Mouse (Mus musculus): ENCODE measurements around the gene Tmem175. TPM values are rescaled to one million over a fixed set of nuclear protein-coding genes. Genes with fewer than 3 reads are reported as not detected.
"Not testable (repeated sequence)": the region's sequence is repeated elsewhere in the genome, so short reads cannot be mapped to it uniquely, and the experiment has no call there.

The Tmem175 gene
- polyA plus RNA-seq, 1 experiment from 2014 or later = 22.2 TPM

- H3K27ac ChIP-seq (ENCODE audit: low read depth, low read length) = no peak overlapping the region
- H3K27me3 ChIP-seq (ENCODE audit: control insufficient read depth, insufficient read depth, low read length) = no peaks in the 10 kb centered on the region
- ATAC-seq (replicated peaks; ENCODE audit: insufficient number of reproducible peaks, low FRiP score, low TSS enrichment) = no peak
- no peak overlapping the region for H3K4me3 ChIP-seq (ENCODE audit: low read depth, low read length)
- H3K4me1 ChIP-seq (ENCODE audit: control insufficient read depth, insufficient read depth, low read length) = peaks cover 8% of the 10 kb centered on the region
- no peak overlapping the region for H3K9ac ChIP-seq (ENCODE audit: low read depth, low read length)
- WGBS (ENCODE audit: insufficient replicate concordance) = 85% methylated on average over 4 of the region's 4 CpGs
- no peak overlapping the region for H3K4me2 ChIP-seq
- no peaks in the 10 kb centered on the region for H3K36me3 ChIP-seq (ENCODE audit: control insufficient read depth, insufficient read depth, low read length)
- H3K9me3 ChIP-seq (replicated peaks; ENCODE audit: control insufficient read depth, low read length) = no peaks in the 10 kb centered on the region
Measured at GRCm38 (mm10) chr5:108633676-108634075, 4.1 kb downstream of the Tmem175 start.

DNA sequence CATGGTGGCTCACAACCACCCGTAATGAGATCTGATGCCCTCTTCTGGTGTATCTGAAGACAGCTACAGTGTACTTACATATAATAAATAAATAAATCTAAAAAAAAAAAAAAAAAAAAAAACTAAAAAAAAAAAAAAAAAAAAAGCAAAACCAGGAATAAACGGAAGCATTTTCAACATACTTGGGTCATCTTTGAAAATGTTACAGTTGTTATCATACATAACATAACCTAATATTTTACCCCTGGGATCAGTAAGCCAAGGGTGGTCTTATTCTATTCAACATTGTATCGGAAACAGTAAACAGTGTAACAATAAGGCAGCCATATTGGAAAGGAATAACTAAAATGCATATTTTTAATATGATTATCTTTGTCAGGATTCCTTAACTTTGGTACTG, 4.5 kb downstream of the Tmem175 start:
- H3K4me1 ChIP-seq (ENCODE audit: control insufficient read depth, insufficient read depth, low read length); H3K4me3 ChIP-seq (ENCODE audit: low read depth, low read length); H3K27me3 ChIP-seq (ENCODE audit: control insufficient read depth, insufficient read depth, low read length); ATAC-seq (replicated peaks; ENCODE audit: insufficient number of reproducible peaks, low FRiP score, low TSS enrichment); H3K36me3 ChIP-seq (ENCODE audit: control insufficient read depth, insufficient read depth, low read length); H3K27ac ChIP-seq (ENCODE audit: low read depth, low read length); H3K9ac ChIP-seq (ENCODE audit: low read depth, low read length); H3K4me2 ChIP-seq; H3K9me3 ChIP-seq (replicated peaks; ENCODE audit: control insufficient read depth, low read length): not testable (repeated sequence)
- WGBS (ENCODE audit: insufficient replicate concordance) = 85% methylated on average over 2 of the region's 3 CpGs

DNA sequence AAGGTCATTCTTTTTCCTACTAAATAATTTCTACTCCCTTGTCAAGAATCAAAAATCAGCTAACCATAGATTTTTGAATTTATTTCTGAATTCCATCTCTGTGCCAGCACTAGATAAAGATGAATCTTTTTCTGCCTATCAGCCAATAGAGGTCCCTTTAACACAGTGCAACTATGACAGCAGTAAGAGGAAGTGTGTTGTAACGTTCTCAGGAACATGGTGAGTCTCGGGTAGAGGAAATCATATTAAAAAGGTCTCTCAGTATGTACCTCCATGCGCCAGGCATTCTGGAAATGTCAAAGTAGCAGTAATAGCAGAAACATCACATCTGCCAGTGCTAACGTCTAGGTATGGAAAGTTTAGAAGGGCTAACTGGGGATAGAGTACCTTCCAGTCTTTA, 6.6 kb downstream of the Tmem175 start:
- 63% methylated on average over 4 of the region's 4 CpGs for WGBS (ENCODE audit: insufficient replicate concordance)

DNA sequence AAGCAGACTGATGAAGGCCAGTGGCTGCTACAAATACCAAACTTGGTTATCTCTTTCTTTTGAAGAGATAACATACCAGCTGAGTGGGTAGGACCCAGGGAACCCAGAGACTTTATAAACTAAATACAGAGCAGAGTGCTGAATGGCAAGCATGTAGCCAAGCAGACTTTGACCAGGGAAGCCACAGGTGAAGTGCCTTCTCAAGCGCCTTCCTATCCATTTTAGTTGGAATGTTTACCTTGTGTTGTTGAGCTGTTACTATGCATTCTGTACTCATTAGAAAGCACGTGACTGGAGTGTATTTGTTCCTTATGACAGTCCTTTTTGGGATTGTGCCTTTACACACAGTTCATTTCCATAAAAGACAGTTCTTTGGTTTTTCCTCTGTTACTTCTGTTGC, 14.1 kb downstream of the Tmem175 start:
- H3K27me3 ChIP-seq (ENCODE audit: control insufficient read depth, insufficient read depth, low read length) = no peaks in the 10 kb centered on the region
- H3K9me3 ChIP-seq (replicated peaks; ENCODE audit: control insufficient read depth, low read length) = no peaks in the 10 kb centered on the region
- WGBS (ENCODE audit: insufficient replicate concordance) = 66% methylated on average over 2 of the region's 2 CpGs
- no peak overlapping the region for H3K4me3 ChIP-seq (ENCODE audit: low read depth, low read length)
- no peak overlapping the region for H3K4me2 ChIP-seq
- H3K36me3 ChIP-seq (ENCODE audit: control insufficient read depth, insufficient read depth, low read length) = peaks cover 13% of the 10 kb centered on the region; the same call in 1 of the 2 replicates
- no peaks in the 10 kb centered on the region for H3K4me1 ChIP-seq (ENCODE audit: control insufficient read depth, insufficient read depth, low read length)
- no peak for ATAC-seq (replicated peaks; ENCODE audit: insufficient number of reproducible peaks, low FRiP score, low TSS enrichment)
- no peak overlapping the region for H3K27ac ChIP-seq (ENCODE audit: low read depth, low read length)
- H3K9ac ChIP-seq (ENCODE audit: low read depth, low read length) = no peak overlapping the region

More for the DNA sequence above, 6.6 kb downstream of the Tmem175 start:
- no peak for ATAC-seq (replicated peaks; ENCODE audit: insufficient number of reproducible peaks, low FRiP score, low TSS enrichment)
- H3K4me3 ChIP-seq (ENCODE audit: low read depth, low read length) = no peak overlapping the region
- H3K9me3 ChIP-seq (replicated peaks; ENCODE audit: control insufficient read depth, low read length) = no peaks in the 10 kb centered on the region
- no peak overlapping the region for H3K27ac ChIP-seq (ENCODE audit: low read depth, low read length)
- no peaks in the 10 kb centered on the region for H3K27me3 ChIP-seq (ENCODE audit: control insufficient read depth, insufficient read depth, low read length)
- no peak overlapping the region for H3K4me2 ChIP-seq
- no peak overlapping the region for H3K9ac ChIP-seq (ENCODE audit: low read depth, low read length)
- H3K4me1 ChIP-seq (ENCODE audit: control insufficient read depth, insufficient read depth, low read length) = no peaks in the 10 kb centered on the region
- no peaks in the 10 kb centered on the region for H3K36me3 ChIP-seq (ENCODE audit: control insufficient read depth, insufficient read depth, low read length)

DNA sequence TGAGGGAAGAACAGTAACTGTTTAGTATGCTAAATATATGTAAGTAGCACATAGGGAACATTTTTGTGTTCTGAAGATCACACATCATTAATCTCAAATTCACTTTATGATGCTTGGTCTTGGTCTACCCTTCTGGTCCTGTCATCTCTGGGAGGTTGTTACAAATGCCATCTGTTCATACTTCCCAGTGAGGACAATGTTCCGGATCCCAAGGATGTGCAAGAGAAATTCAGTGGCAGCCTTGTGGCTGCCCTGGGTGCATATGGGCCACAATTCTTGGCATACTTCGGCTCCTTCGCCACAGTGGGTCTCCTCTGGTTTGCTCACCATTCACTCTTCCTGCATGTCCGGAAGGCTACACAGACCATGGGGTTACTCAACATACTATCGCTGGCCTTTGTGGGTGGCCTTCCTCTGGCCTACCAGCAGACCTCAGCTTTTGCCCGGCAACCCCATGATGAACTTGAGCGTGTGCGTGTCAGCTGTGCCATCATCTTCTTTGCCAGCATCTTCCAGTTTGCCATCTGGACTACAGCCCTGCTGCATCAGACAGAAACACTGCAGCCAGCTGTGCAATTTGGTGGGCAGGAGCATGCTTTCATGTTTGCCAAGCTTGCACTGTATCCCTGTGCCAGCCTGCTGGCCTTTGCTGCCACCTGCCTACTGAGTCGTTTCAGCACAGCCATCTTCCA, 16.2 kb downstream of the Tmem175 start:
- Histone ChIP-seq H3K4me3 (ENCODE audit: low read depth, low read length) (no peak overlapping the region), H3K4me2 (no peak overlapping the region), H3K4me1 (ENCODE audit: control insufficient read depth, insufficient read depth, low read length) (no peaks in the 10 kb centered on the region), H3K27ac (ENCODE audit: low read depth, low read length) (no peak overlapping the region), H3K27me3 (ENCODE audit: control insufficient read depth, insufficient read depth, low read length) (no peaks in the 10 kb centered on the region), H3K36me3 (ENCODE audit: control insufficient read depth, insufficient read depth, low read length) (peaks cover 13% of the 10 kb centered on the region; the same call in 1 of the 2 replicates), H3K9ac (ENCODE audit: low read depth, low read length) (no peak overlapping the region), H3K9me3 (replicated peaks; ENCODE audit: control insufficient read depth, low read length) (no peaks in the 10 kb centered on the region)
- no peak for ATAC-seq (replicated peaks; ENCODE audit: insufficient number of reproducible peaks, low FRiP score, low TSS enrichment)
- 87% methylated on average over 9 of the region's 9 CpGs for WGBS (ENCODE audit: insufficient replicate concordance)

DNA sequence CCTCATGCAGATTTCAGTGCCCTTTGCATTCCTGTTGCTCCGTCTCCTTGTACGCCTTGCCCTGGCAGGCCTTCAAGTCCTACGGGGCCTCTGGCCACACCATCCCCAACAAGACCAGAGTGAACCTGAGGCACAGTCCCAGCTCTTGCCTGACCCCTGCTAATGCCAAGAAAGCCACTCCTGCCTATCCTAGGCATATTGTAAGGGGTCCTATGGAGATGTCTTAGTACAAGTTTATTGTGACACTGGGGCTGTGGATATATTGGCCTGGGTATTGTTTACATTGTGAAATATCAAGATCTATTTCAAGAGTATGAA, 16.7 kb downstream of the Tmem175 start:
- Histone ChIP-seq H3K27ac (ENCODE audit: low read depth, low read length) (no peak overlapping the region), H3K4me1 (ENCODE audit: control insufficient read depth, insufficient read depth, low read length) (no peaks in the 10 kb centered on the region), H3K27me3 (ENCODE audit: control insufficient read depth, insufficient read depth, low read length) (no peaks in the 10 kb centered on the region), H3K9ac (ENCODE audit: low read depth, low read length) (no peak overlapping the region), H3K4me3 (ENCODE audit: low read depth, low read length) (no peak overlapping the region), H3K4me2 (no peak overlapping the region), H3K9me3 (replicated peaks; ENCODE audit: control insufficient read depth, low read length) (no peaks in the 10 kb centered on the region), H3K36me3 (ENCODE audit: control insufficient read depth, insufficient read depth, low read length) (peaks cover 13% of the 10 kb centered on the region; the same call in 1 of the 2 replicates)
- WGBS (ENCODE audit: insufficient replicate concordance) = 87% methylated on average over 3 of the region's 3 CpGs
- ATAC-seq (replicated peaks; ENCODE audit: insufficient number of reproducible peaks, low FRiP score, low TSS enrichment) = no peak

DNA sequence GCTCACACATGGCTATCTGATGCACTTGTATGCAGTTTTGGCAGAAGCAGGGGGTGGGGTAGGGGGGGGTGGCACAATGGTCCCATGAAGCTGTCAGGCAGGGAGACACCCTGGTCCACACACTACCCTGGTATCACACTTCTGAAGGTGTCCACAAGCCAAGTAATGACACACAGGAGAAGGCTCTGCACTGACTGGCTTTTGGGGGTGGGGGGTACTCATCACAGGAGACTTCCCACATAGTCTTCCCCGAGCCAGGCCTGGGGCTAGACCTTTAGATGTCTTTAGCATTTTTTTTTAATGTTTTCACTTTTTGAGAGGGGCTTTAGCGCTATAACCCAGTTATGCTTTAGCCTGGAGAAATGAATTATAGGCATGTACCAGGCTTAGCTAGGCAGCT, 17.7 kb downstream of the Tmem175 start:
- no peak overlapping the region for H3K27ac ChIP-seq (ENCODE audit: low read depth, low read length)
- H3K4me2 ChIP-seq = no peak overlapping the region
- H3K9me3 ChIP-seq (replicated peaks; ENCODE audit: control insufficient read depth, low read length) = no peaks in the 10 kb centered on the region
- H3K36me3 ChIP-seq (ENCODE audit: control insufficient read depth, insufficient read depth, low read length) = peaks cover 13% of the 10 kb centered on the region; the same call in 1 of the 2 replicates
- H3K4me1 ChIP-seq (ENCODE audit: control insufficient read depth, insufficient read depth, low read length) = no peaks in the 10 kb centered on the region
- H3K9ac ChIP-seq (ENCODE audit: low read depth, low read length) = no peak overlapping the region
- WGBS (ENCODE audit: insufficient replicate concordance) = 81% methylated on average over 2 of the region's 2 CpGs
- no peaks in the 10 kb centered on the region for H3K27me3 ChIP-seq (ENCODE audit: control insufficient read depth, insufficient read depth, low read length)
- no peak for ATAC-seq (replicated peaks; ENCODE audit: insufficient number of reproducible peaks, low FRiP score, low TSS enrichment)
- H3K4me3 ChIP-seq (ENCODE audit: low read depth, low read length) = no peak overlapping the region

DNA sequence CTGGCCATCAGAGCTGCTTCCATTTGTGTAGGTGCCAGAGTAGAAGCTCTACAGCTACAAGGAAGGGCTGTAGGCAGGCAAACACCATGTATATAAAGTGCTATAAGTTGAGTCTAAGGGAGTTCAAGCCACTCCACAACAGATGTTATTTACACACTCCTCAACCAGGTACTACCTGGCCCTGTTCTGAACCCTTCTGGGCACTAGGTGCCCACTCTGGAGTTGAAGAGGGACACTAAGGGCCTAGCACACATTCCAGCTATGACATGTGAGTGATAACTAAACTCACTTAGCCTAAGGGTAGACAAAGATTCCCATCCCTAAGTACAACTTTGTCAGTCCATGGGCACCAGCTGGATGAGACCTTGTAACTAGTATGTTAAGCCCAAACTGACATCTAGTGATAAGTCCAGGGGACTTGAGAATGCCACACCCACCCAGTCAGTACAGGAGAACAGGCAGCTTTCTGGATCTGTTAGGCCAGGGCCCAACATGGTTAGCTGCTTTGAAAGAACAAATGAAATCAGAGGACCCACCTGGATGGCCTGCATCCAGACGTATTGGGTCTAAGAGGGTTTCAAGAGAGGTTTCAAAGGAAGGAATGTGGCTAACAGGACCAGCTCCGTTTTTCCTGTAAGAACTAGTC, 18.4 kb downstream of the Tmem175 start:
- H3K4me3 ChIP-seq (ENCODE audit: low read depth, low read length) = no peak overlapping the region
- WGBS (ENCODE audit: insufficient replicate concordance) = 88% methylated on average over 2 of the region's 2 CpGs
- peaks cover 13% of the 10 kb centered on the region; the same call in 1 of the 2 replicates for H3K36me3 ChIP-seq (ENCODE audit: control insufficient read depth, insufficient read depth, low read length)
- no peaks in the 10 kb centered on the region for H3K27me3 ChIP-seq (ENCODE audit: control insufficient read depth, insufficient read depth, low read length)
- H3K27ac ChIP-seq (ENCODE audit: low read depth, low read length) = no peak overlapping the region
- no peaks in the 10 kb centered on the region for H3K4me1 ChIP-seq (ENCODE audit: control insufficient read depth, insufficient read depth, low read length)
- no peaks in the 10 kb centered on the region for H3K9me3 ChIP-seq (replicated peaks; ENCODE audit: control insufficient read depth, low read length)
- ATAC-seq (replicated peaks; ENCODE audit: insufficient number of reproducible peaks, low FRiP score, low TSS enrichment) = no peak
- H3K4me2 ChIP-seq = no peak overlapping the region
- no peak overlapping the region for H3K9ac ChIP-seq (ENCODE audit: low read depth, low read length)
